Mouse (Mus musculus) limb, embryonic 11.5 days (tissue): ENCODE data around the gene Hoxd12. TPM values are rescaled to one million over a fixed set of nuclear protein-coding genes. Genes with fewer than 3 reads are reported as not detected.
A peak's percentile ranks its signal among the peaks of the same experiment; 100 is the strongest.

ENCODE experiments used
- ATAC-seq: fragments of 200-750 bp; cut with Nextera tagmentation; 2 replicates; pipeline ENCODE4 v1.8.0; 2017; ENCODE audit warnings: low read depth; ENCODE audit not compliant: insufficient number of reproducible peaks, low FRiP score, low TSS enrichment
- DNase-seq: peaks from one replicate; pipeline ENCODE4 v3.0.0-alpha.2; 2015; ENCODE audit warnings: low spot score
- H3K27ac ChIP-seq: fragments of 300-500 bp; sonication (generic); replicated peaks from 2 replicates; pipeline ENCODE4 v1.5.1; 2014; ENCODE audit warnings: low read depth, mild to moderate bottlenecking, low read length
- H3K27me3 ChIP-seq: fragments of 300-500 bp; sonication (generic); 2 replicates; pipeline ENCODE4 v1.6.1; 2014; ENCODE audit warnings: mild to moderate bottlenecking, low read length, mixed read lengths; ENCODE audit not compliant: control insufficient read depth, insufficient read depth
- H3K36me3 ChIP-seq: fragments of 300-500 bp; sonication (generic); 2 replicates; pipeline ENCODE4 v1.6.1; 2014; ENCODE audit warnings: mild to moderate bottlenecking, low read length, moderate library complexity, mixed read lengths; ENCODE audit not compliant: control insufficient read depth, insufficient read depth
- H3K4me1 ChIP-seq: fragments of 300-500 bp; sonication (generic); 2 replicates; pipeline ENCODE4 v1.6.1; 2014; ENCODE audit warnings: low read length, mixed read lengths; ENCODE audit not compliant: control insufficient read depth, insufficient read depth
- H3K4me2 ChIP-seq: fragments of 300-500 bp; sonication (generic); 2 replicates; pipeline ENCODE4 v1.6.1; 2014; ENCODE audit warnings: low read depth, mild to moderate bottlenecking, moderate library complexity; ENCODE audit not compliant: severe bottlenecking
- H3K4me3 ChIP-seq: fragments of 300-500 bp; sonication (generic); 2 replicates; pipeline ENCODE4 v1.5.1; 2014; ENCODE audit warnings: low read depth, low read length
- H3K9ac ChIP-seq: fragments of 300-500 bp; sonication (generic); 2 replicates; pipeline ENCODE4 v1.6.1; 2014; ENCODE audit warnings: mild to moderate bottlenecking, low read length
- H3K9me3 ChIP-seq: fragments of 300-500 bp; sonication (generic); 2 replicates; pipeline ENCODE4 v1.6.1; 2016; ENCODE audit warnings: low read length; ENCODE audit not compliant: control insufficient read depth
- WGBS: fragments of 180-500 bp; shearing (Covaris S2); extraction: QIAGEN DNeasy Blood & Tissue Kit; methylation state at CpG from one replicate; pipeline ENCODE4 v1.1.7; 2014; 5-methylcytosine and 5-hydroxymethylcytosine counted together
- polyA plus RNA-seq: library from polyadenylated mRNA; unstranded; fragments of >200 nt; fragmentation: Nextera tagmentation; extraction: Ambion mirVana; gene quantifications from 2 replicates; pipeline ENCODE4 v1.2.1, GENCODE M21; 2014

The Hoxd12 gene
- polyA plus RNA-seq, 1 experiment from 2014 or later, result 80.7 TPM

DNA sequence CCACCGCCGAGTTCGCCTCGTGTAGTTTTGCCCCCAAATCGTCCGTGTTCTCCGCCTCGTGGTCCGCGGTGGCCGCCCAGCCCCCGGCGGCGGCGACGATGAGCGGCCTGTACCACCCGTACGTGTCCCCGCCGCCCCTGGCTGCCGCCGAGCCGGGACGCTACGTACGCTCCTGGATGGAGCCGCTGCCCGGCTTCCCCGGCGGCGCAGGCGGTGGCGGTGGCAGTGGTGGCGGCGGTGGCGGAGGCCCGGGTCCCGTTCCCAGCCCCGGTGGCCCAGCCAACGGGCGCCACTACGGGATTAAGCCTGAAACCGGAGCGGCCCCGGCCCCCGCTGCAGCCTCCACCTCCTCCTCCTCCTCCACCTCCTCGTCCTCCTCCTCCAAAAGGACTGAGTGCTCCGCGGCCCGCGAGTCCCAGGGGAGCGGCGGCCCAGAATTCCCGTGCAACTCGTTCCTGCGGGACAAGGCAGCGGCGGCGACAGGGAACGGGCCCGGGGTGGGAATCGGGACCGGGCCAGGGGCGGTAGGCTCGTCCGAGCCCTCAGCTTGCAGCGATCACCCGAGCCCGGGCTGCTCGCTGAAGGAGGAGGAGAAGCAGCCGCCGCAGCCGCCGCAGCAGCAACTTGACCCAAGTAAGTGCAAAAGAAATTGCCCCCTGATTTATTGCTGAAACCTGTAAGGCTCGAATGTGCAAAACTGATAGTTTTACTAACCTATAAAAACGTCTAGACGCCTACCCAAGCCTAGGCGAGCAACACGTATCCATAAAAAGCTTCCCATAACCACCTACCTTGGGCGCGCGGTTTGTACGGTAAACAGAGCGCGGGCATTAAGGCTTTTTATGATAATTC, 23.6 kb downstream of the Hoxd12 start:
- Histone ChIP-seq H3K4me1 (peaks cover 38% of the 10 kb centered on the region), H3K4me3 (peak overlapping the region; percentile 71), H3K27me3 (no peaks in the 10 kb centered on the region; the same call in 1 of the 2 replicates), H3K9ac (peak overlapping the region; percentile 97), H3K9me3 (no peaks in the 10 kb centered on the region), H3K36me3 (no peaks in the 10 kb centered on the region), H3K4me2 (peak overlapping the region; percentile 93), H3K27ac (peak overlapping the region; percentile 98)
- peak; percentile 83 for DNase-seq
- under 1% methylated on average over 80 of the region's 86 CpGs for WGBS
- peak; percentile 38; the same call in 1 of the 2 replicates for ATAC-seq

DNA sequence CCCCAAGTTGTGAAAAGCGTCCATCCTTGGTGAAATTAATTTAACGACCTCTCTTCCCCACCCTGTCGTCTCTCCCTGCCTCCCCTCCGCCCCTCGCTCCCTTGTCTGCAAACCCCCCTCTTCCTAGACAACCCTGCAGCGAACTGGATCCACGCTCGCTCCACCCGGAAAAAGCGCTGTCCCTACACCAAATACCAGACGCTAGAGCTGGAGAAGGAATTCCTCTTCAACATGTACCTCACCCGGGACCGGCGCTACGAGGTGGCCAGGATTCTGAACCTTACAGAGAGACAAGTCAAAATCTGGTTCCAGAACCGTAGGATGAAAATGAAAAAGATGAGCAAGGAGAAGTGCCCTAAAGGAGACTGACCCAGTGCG, 24.2 kb downstream of the Hoxd12 start:
- peak overlapping the region; percentile 93 for H3K4me2 ChIP-seq
- DNase-seq, result peak; percentile 77
- H3K4me3 ChIP-seq, result peak overlapping the region; percentile 71
- H3K9ac ChIP-seq, result peak overlapping the region; percentile 97
- peak; percentile 6; the same call in 1 of the 2 replicates for ATAC-seq
- under 1% methylated on average over 17 of the region's 17 CpGs for WGBS
- peaks cover 42% of the 10 kb centered on the region for H3K4me1 ChIP-seq
- no peaks in the 10 kb centered on the region for H3K36me3 ChIP-seq
- H3K27ac ChIP-seq, result peak overlapping the region; percentile 98
- H3K27me3 ChIP-seq, result no peaks in the 10 kb centered on the region; the same call in 1 of the 2 replicates
- H3K9me3 ChIP-seq, result no peaks in the 10 kb centered on the region

DNA sequence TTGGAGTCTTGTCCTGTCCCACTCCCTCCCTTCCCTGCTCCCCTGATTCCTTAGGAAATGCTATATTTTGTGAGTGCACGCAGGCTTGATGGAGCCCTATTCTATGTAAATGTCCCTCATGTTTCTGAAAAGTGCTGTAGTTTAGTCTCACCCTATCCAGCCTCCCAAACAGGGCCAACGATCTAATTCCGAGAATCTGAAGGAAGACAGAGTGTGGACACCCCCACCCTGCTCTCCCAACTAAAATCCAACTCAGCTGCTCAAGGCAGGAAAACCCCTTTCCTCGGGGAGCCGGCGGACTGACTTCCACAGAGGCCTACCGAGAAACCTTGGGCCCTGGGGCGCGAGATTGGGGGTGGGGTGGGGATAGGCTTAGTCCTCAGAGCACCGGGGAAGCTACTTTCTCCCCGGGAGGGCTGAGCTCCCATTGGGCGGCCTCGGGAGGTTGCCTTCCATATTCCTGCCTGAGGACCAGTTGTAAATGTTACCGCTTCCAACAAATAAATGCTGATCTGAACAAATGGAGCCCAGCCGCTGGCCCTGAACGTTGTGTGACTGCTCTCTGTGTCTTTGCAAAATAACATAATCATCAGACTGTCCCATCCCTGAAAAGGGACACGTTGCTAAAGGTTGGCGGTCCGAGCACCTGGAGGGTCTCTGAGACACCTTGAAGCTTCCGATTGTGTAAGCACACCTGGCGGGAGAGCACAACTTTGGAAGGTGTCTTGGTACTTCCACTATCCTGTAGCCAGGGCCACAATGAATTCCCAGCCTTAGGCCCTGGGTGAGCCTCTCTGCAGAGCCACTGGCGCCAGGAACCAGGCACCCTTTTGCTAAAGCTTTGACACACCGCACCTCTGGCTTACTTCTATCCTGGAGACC, 25.1 kb downstream of the Hoxd12 start:
- Histone ChIP-seq H3K36me3 (no peaks in the 10 kb centered on the region), H3K27ac (peak overlapping the region; percentile 98), H3K4me1 (peaks cover 42% of the 10 kb centered on the region), H3K9me3 (no peaks in the 10 kb centered on the region), H3K9ac (peak overlapping the region; percentile 97), H3K4me2 (peak overlapping the region; percentile 93), H3K27me3 (no peaks in the 10 kb centered on the region; the same call in 1 of the 2 replicates), H3K4me3 (peak overlapping the region; percentile 71)
- ATAC-seq, result no peak
- WGBS, result 4% methylated on average over 23 of the region's 23 CpGs
- DNase-seq, result peak; percentile 68

DNA sequence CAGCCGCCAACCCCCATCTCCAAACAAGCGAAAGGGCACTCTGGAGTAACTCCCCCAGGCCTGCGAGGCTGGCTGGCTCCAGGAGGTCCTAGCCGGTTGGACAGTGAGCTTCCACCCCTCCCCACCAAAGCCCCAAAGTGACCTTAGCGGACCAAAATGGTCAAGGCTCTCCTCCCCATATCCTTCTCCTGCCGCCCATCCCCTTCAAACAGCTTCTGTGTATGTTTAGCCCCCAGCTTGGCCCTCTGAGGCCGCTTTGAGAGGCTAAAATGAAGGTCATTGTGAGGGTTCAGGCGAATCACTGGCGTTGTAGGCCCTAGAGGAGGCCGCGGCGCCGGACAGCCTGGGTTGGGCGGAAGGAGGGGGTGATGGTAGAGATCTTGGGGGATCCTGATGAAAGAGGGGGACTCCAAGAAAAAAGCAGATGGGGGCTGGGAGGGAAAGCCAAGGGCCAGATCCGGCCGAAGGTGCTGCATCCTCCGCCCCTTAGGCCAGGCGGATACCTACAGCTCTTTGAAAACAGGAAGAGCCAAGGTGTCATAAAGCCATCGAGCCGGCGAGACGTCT, 25.8 kb downstream of the Hoxd12 start:
- no peaks in the 10 kb centered on the region for H3K9me3 ChIP-seq
- no peaks in the 10 kb centered on the region; the same call in 1 of the 2 replicates for H3K27me3 ChIP-seq
- ATAC-seq, result no peak
- peaks cover 36% of the 10 kb centered on the region for H3K4me1 ChIP-seq
- H3K36me3 ChIP-seq, result no peaks in the 10 kb centered on the region
- 2% methylated on average over 22 of the region's 22 CpGs for WGBS
- peak overlapping the region; percentile 97 for H3K9ac ChIP-seq
- peak overlapping the region; percentile 98 for H3K27ac ChIP-seq
- H3K4me2 ChIP-seq, result peak overlapping the region; percentile 93
- H3K4me3 ChIP-seq, result peak overlapping the region; percentile 71
- DNase-seq, result no peak

DNA sequence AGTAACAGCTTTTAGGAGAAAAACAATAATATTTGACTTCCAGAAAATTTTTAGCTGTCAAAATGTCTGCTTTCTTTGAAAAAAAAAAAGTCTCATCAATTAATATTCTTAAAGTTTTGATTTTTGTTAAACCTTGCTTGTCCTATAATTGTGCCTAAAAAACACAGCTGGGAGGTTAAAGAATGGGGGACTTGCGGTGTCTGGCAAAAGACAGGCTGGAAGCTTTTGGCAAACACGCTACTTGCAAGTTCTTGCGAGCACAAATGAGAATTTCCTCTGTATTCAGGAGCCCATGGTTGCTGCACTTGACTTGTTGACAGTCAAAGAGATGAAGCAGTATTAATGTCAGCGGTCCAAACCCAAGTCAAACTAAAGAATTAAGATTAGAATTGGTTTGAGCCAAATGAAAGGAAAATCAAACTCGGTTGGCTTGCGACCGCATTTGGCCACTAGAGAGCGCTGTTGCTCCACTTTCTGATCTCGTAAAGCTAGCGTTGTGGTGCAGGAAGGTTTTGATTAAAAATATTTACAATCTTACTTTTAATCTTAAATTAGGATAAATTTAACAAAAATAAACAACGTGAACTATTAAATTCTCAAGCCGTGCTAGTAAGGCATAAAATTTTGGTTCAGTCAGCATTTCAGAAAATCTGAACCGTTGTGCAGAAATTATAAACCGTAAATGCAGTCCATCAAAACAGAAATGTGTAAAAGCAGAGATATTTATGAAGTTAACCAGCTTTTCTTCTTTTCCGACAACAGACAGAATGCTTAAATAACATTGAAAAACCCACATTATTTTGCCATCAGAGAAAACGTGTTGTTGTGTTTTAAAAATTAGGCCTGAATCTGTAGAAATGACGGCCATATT, 27.4 kb downstream of the Hoxd12 start:
- Histone ChIP-seq H3K4me2 (peak overlapping the region; percentile 37), H3K27me3 (no peaks in the 10 kb centered on the region), H3K4me1 (peaks cover 25% of the 10 kb centered on the region), H3K9ac (no peak overlapping the region), H3K27ac (no peak overlapping the region), H3K9me3 (no peaks in the 10 kb centered on the region), H3K4me3 (no peak overlapping the region), H3K36me3 (no peaks in the 10 kb centered on the region)
- WGBS, result 7% methylated on average over 17 of the region's 17 CpGs
- ATAC-seq (no peak), DNase-seq (peak; percentile 92)

DNA sequence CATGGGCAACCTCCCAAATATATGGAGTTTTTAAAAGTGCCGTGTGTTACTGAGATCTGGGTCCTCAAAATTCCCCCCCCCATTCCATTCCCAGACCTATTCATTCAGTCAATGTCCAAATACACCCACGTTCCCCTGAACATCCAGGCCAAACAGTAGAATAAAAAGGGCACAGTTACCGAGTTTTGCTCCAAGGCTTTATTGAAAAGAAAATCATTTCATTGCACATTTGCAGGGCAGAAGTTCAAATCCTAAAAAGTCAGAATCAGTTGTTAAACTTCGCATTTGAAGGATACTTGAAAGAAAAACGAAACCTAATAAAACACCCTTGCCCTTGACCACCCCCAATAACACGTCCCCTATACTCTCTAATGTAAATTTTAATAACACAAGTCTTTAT, 28.0 kb downstream of the Hoxd12 start:
- Histone ChIP-seq H3K27me3 (no peaks in the 10 kb centered on the region), H3K36me3 (no peaks in the 10 kb centered on the region), H3K4me3 (no peak overlapping the region), H3K9ac (no peak overlapping the region), H3K27ac (no peak overlapping the region), H3K4me2 (no peak overlapping the region), H3K4me1 (peaks cover 24% of the 10 kb centered on the region), H3K9me3 (no peaks in the 10 kb centered on the region)
- ATAC-seq (no peak), DNase-seq (no peak)
- WGBS, result 11% methylated on average over 6 of the region's 6 CpGs

DNA sequence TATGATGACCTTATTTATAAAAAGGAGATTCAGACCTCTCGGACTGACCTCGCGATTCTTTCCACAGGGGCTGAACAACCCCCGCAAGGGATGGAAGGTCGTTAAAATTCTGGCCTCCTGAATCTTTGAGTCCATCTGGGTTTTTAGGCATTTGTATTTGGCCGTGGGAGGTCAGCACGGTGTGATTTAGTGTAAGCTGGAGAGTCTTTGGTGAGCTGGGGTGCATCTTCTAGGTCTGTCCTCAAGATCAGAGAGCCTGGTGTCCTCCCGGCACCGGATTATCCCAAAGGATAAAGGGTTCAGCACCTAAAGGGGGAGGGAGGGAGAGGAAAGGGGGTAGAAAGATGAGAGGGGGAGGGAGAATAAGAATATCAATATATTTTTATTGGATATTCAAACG, 28.5 kb downstream of the Hoxd12 start:
- 3% methylated on average over 10 of the region's 10 CpGs for WGBS
- peak; percentile 49 for DNase-seq
- no peak for ATAC-seq

More for the DNA sequence above, 28.5 kb downstream of the Hoxd12 start:
- Histone ChIP-seq H3K4me1 (peaks cover 27% of the 10 kb centered on the region), H3K36me3 (no peaks in the 10 kb centered on the region), H3K27me3 (no peaks in the 10 kb centered on the region), H3K9me3 (no peaks in the 10 kb centered on the region), H3K4me2 (peak overlapping the region; percentile 92; the same call in 1 of the 2 replicates), H3K9ac (no peak overlapping the region), H3K27ac (no peak overlapping the region), H3K4me3 (no peak overlapping the region; the same call in 1 of the 2 replicates)
